Mouse (Mus musculus) heart, postnatal 14 days (tissue): Measurements from ENCODE around the gene Kat14. TPM values are rescaled to one million over a fixed set of nuclear protein-coding genes. Genes with fewer than 3 reads are reported as not detected.

Experiments
- DNase-seq, 2 experiments: peaks; one replicate each; pipeline ENCODE4 v3.0.0; 2021 to 2022
- intact Hi-C: fragments of 180-260 bp; cut with DNase I; formaldehyde crosslinking; loops from one replicate; pipeline ENCODE4 v1.15.1; 2025
- total RNA-seq, 2 experiments: library from RNA; stranded (reverse); gene quantifications; 2 replicates each; pipeline ENCODE4 v1.2.3; 2021

Kat14 gene
- total RNA-seq, 2 experiments from 2014 or later: 23.7 to 25.0 TPM

DNA sequence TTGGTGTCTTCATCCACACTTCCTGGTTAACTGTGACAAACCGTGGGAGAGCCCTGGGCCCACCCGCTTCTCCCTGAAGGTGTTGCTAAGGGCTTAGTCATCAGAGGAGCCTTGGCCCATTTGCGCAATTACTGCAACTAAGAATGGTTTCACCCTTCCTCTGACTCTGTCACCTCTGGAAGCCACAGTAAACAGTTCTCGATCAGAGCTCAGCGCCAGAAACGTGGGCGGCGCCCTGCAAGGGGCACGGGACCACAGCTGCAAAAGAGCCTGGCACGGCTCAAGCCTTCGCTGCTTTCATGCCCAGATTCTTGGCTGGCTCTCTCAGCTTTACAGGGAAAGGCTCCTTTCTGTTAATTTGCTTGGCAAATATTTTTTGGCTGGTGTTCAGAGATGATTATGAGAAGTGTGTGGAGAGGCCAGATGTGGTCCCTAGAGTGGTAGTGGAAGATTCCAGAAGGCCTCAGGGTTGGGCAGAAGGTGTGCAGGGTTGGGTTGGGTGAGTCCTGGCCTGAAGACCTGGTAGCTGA, 72.7 kb downstream of the Kat14 start:
- DNase-seq: peak; percentile 45 to 59
- intact Hi-C loops: no loop called here

DNA sequence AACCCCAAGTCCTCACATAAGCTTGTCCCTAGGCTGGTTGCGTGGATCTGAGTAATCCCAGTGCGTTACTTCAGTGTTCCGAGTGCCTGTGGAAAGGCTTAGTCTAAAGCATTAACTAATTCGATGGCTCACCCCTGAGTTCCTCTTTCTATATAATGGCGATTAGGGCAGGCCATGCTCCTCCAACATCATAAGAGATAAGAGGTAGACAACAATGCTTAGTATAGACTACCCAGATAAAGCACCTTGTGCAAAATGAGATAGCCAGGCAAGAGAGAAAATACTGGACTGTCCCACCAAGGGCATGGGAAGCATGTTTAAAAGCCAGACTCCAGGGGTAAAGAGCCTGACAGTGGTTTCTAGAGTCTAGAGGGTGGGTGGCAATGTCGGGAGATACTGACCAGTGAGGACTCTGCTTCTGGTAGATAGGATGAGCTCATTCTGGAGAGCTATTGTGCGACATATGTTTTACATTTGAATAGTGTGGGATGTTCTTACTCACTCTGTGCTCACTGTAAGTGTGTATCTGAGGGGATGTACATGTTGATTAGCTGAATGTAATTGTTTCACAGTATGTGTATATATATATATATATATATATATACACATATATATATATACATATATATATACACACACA, 77.7 kb downstream of the Kat14 start:
- DNase-seq: no peak
- intact Hi-C loops: no loop called here

DNA sequence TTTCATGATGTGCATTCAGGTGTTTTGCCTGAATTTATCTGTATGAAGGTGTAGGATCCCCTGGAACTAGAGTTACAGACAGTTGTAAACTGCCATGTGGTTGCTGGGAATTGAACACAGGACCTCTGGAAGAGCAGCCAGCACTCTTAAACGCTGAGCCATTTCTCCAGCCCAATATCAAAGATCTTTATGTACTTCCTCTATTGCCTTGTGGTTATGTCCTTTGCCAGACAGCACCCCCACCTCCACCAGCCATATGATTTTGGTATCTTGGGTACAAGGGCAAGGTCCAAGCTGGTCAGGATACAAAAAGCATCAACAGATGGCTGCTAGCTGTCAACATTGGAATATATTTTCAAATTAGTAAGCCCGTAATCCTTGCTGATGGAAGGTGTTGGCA, 81.6 kb downstream of the Kat14 start:
- intact Hi-C loops: loop anchor here (5.0 kb wide), 4 partner anchors 98 to 1338 kb away; no protein-coding TSS in a partner anchor
- DNase-seq: no peak

DNA sequence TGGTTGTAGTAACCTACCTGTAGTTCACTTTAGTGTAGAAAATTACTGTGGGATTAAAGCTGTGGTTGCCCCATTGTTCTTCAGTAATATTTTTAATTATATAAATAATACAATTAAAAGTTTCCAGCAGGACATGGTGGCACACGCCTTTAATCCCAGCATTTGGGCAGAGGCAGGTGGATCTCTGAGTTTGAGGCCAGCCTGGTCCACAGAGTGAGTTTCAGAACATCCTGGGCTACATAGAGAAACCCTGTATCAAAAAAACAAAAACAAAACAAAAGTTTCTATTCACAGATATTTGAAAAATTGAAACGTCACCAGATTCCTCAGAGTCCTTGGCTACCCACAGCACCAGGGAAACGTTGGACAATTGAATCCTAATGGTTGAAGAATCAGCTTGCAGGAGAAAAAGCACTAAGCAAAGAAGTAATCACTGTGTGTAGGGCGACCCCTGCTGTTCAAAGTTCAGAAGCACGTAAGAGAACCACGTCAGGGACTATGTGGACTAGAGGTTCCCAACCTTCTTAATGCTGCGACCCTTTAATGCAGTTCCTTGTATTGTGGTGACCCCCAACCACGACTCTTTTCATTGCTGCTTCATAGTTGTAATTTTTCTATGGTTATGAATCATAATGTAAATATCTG, 83.7 kb downstream of the Kat14 start:
- intact Hi-C loops: loop anchor here (5.0 kb wide), 4 partner anchors 100 to 1340 kb away; no protein-coding TSS in a partner anchor

More for the DNA sequence above, 83.7 kb downstream of the Kat14 start:
- DNase-seq: peak; percentile 77 to 89

Other genes with a start within 250 kb of the Kat14 start
- 1 to 10 TPM; 8.5 to 9.6 TPM for gene Mgme1, start 98.3 kb upstream of the Kat14 start, total RNA-seq
- 10 to 100 TPM; 50.4 to 51.9 TPM for gene Snx5, start 98.1 kb upstream of the Kat14 start, total RNA-seq
- gene Ovol2, start 36.8 kb upstream of the Kat14 start, total RNA-seq: not detected
- gene Pet117, start within 50 bp of the Kat14 start, total RNA-seq: 1 to 10 TPM; 6.1 to 9.5 TPM
- 1 to 10 TPM; 1.2 TPM for gene Dzank1, start 158.4 kb downstream of the Kat14 start, total RNA-seq
- gene Polr3f, start 158.7 kb downstream of the Kat14 start, total RNA-seq: 10 to 100 TPM; 12.5 to 14.1 TPM
- 10 to 100 TPM; 11.8 to 12.8 TPM for gene Rbbp9, start 181.9 kb downstream of the Kat14 start, total RNA-seq
- gene Sec23b, start 187.2 kb downstream of the Kat14 start, total RNA-seq: 10 to 100 TPM; 22.5 to 25.1 TPM
- 10 to 100 TPM; 67.6 to 74.6 TPM for gene Smim26, start 225.1 kb downstream of the Kat14 start, total RNA-seq
- 10 to 100 TPM; 11.7 TPM for gene Dtd1, start 230.9 kb downstream of the Kat14 start, total RNA-seq